Mouse (Mus musculus) G1E (cell line): ENCODE results near the gene Arfgap3.

ENCODE experiments used
- GATA1 ChIP-seq: IDR thresholded peaks from 2 replicates; pipeline ENCODE4 v1.6.1; 2012; ENCODE audit warnings: borderline replicate concordance, low read length, inconsistent platforms, mixed read lengths
- TAL1 ChIP-seq: conservative IDR thresholded peaks from 2 replicates; pipeline ENCODE4 v1.6.1; 2012; ENCODE audit warnings: low read depth, low read length, inconsistent platforms, mixed read lengths

DNA sequence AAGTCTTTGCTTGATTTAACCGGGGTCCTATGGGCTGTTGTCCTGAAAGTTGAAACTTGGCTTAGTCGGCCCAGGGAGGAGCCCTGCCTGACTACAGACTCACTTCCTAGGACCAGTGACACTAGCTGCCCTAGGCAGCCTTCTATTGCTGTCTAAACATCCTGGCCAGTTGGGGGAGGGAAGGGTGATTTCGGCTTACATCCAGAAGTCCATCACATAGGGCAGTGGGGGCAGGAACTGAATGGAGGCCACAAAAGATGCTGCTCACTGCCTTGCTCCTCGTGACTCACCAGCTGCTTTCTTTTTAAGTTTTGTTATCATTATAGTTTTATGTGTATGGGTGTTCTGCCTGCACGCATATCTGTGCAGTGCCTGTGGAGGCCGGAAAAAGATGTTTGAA lies 56.9 kb downstream of the Arfgap3 start:
- TF ChIP-seq TAL1 = no peak
- no peak for TF ChIP-seq GATA1
